Mouse (Mus musculus): ENCODE data around the gene Glrx3.

- TF ChIP-seq CTCF (IDR thresholded peaks at IDR 0.05; ENCODE audit: borderline replicate concordance, insufficient read depth, low read depth, low read length), result no peak
- TF ChIP-seq POLR2A (IDR thresholded peaks at IDR 0.05; ENCODE audit: borderline replicate concordance, insufficient read depth, low read length), result no peak
These were observed 29.9 kb upstream of the Glrx3 start for GRCm38 (mm10) chr7:137407428-137408058.
